Mouse (Mus musculus): ENCODE measurements around the gene Depdc5.

The Depdc5 gene

DNA sequence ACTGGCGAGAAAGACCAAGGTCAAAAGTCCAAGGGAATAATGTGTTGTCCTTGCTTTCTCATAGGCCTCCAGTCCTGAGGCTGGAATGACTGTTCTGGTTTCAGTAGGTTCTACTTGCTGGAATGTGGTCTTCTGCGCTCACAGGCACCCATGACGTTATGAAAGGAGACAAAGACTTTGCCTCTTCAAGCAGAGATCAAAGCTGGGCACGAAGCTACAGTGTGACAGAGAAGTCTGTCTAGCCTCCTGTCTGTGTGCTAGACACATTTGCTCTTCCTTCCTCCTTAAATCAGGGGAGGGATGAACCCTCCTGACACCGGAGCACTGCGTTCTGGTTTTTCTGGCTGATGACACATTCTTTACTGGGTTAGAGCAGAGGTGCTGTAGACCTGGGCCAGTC lies 140.0 kb downstream of the Depdc5 start:
- no peak for DNase-seq

DNA sequence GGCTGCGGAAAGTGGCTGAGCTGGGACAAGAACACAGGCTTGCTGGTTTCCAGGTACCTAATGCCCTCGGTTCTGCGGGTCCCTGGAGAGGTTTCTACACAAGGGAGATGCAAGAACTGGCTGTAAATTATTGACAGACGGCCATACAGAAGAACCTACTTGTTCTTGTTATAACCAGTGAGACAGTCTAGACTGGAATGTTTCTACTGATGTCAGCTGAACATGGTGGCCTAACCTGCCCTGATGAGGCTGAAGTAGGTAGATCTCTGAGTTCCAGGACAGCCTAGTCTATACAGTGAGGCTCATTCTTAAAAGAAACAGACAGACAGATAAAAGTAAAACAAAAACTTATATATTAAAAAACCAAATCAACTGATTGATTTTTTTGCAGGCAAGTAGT lies 140.6 kb downstream of the Depdc5 start:
- no peak for DNase-seq

DNA sequence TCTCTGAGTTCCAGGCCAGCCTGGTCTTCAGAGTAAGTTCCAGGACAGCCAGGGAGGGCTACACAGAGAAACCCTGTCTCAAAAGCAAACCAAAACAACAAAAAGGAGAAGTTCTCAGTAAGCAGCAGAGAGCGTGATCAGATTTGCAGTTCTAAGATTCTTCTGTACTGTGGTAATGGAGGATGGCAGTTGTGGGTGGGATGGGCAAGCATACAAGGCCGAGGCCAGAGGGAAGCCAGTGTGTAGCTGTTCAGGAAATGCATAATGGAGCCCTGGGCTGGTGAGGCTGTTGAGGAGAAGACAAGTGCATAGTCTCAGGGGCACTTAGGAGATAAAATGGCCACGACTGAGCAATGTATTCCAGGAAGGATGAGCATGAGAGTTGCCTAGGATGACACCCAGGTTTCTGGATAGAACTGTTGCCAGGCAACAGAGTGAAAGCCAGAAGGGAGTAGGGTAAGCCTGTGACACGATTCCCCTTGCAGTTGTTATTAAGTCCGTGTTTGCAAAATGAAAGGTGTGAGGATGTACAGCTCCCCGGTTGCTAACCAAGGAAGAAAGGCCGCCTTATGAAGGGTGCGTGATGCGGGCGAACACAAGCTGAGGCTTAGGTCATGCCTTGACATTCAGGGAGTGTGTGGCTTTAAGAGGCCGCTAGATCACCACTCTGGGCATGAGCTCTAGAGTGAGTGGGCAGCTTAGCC lies 142.1 kb downstream of the Depdc5 start:
- no peak for DNase-seq

DNA sequence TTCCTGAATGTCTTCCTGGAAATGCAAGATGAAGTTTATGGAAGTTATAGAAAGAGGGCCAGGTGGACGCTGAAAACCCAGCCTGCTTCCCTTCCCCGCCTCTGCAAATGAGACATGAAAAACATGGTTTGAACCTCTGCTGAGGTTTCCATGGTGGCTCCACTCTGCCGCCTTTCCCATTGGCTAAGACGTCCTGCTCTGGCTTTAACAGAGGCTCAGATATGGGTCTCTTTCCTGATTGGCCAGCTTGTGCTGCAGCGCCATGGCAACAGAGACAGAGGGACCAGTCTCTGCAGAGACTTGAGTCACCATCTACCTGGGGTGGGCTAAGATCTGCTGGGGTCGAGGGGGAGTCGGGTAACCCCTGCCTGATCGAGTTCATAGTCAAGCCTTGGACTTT lies 143.2 kb downstream of the Depdc5 start:
- no peak for DNase-seq

- DNase-seq = no peak
These were observed 143.9 kb downstream of the Depdc5 start for GRCm38 (mm10) chr5:33007371-33007770.

- DNase-seq = no peak
These were observed 145.8 kb downstream of the Depdc5 start for GRCm38 (mm10) chr5:33009301-33009700.

- DNase-seq = peak; percentile 55
These were observed 146.6 kb downstream of the Depdc5 start for GRCm38 (mm10) chr5:33009818-33010812.

DNA sequence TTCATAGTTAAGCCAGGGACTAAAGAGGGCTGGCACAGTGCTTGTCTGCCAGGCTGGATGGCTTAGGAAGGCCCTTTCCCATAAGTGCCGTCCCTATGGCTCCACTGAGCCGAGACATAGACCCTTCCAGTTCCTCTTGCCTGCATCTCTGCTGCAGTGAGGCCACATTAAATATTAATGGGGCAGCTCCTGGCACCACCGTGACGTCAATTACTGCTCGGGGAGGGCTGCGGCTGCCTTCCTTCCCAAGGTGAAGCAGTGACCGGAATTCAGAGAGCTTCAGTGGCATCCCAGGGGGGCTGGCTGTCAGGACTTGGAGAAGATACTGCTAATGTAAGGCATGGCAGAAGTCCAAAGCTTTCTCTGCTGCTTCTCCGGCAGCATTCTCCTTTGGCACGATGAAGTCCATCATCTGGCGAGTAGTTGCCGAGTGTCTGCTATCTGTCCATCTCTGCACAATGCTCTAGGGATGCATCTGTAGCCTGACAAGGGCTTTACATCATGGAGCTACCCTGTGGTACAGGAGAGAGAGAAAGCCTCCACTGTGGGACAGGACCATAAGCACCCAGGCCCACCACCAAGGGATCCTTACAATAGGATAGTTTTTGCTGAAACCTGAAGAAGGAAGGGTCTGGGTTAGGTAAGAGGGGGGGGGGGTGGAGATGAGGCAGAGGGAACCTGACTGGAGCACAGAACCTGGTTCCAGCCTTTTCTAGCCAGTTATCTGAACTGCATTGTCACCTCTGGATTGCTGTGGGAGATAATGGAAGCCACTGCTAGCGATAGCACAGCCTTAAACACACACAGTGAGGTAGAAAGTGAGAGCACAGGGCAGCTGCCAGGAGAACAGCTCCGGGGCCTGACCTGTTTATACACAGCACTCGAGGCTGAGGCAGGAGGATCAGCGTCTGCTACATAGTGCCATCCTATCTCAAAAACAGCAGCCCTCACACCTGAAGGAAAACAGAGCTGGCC lies 147.9 kb downstream of the Depdc5 start:
- peak; percentile 77 for DNase-seq

DNA sequence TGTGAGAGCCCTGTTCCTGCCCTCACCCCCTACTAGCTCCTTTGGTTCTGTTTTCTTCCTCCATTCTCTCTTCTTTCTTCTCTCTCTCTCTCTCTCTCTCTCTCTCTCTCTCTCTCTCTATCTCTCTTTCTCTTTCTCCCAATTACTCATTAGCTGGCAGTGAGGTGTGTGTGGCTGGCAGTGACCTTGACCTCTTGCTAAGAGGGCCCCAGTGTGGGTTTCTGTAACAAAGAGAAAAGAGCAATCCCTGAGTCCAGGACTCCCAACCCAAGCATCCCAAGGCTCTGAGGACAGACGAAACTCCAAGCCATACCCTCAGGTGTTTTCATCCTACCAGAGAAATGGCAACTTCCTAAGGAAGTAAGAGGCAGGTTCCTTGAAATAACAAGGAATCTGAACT lies 150.6 kb downstream of the Depdc5 start:
- DNase-seq = no peak

DNA sequence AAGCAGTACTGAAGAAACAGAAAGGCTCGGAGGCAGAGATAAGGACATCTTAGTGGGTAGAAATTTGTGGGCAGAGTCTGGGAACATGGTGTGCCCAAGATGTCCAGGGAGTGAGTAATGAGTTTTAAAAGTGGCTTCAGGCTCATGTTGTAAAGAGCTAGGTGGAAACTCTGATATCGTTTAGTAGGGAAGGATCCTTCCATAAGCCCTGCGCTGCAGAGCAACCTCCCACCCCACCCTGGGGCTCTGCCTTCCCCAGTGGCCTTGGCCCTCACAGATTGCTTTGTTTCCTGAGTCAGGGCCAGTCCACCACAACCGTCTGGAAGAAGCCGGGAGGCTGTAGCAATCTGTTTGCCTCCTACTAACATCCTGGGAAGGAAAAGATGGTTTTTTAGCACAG lies 152.1 kb downstream of the Depdc5 start:
- DNase-seq = no peak

DNA sequence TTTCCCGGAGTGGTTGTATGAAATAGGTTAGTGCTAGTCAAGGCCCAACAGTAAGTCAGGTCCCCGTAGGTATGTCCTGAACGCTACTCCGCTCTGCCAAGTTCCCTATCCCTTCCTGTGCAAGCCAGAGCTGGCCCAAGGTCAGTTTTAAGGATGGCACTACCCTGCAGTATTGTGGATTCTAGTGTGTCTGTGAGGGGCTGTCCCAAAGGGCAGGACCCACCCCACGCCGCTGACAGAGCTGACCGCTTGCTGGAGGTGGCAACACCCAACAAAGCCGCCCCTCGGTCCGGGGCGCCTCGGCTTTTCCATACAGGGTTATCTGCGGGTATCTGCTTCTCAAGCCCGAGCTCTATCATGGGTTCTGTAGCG lies 154.7 kb downstream of the Depdc5 start:
- DNase-seq = no peak

- DNase-seq = peak; percentile 98
These were observed 155.3 kb downstream of the Depdc5 start, which contains the start of gene Ywhah for GRCm38 (mm10) chr5:33018561-33019425. Gene Ywhah, plus strand, starts transcription at chr5:33018816.

DNA sequence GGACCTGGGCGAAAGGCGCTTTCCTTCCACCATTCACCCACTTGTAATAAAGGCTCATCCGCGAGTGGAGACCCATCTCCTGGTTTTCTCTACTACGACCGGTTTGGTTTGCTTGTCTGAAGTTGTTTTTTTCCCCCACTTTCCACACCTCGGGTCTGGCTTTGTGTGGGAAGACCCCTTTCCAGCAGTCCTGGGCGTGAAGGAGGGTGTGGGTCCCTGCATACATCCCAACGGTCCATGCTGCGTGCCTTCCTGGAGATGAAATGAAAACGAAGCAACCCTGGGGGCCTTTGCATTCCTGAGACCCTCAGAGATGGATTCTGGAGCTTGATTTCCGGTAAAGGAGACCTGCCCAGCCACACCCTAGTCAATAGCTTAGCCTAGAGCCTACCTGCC lies 155.9 kb downstream of the Depdc5 start:
- DNase-seq = no peak

DNA sequence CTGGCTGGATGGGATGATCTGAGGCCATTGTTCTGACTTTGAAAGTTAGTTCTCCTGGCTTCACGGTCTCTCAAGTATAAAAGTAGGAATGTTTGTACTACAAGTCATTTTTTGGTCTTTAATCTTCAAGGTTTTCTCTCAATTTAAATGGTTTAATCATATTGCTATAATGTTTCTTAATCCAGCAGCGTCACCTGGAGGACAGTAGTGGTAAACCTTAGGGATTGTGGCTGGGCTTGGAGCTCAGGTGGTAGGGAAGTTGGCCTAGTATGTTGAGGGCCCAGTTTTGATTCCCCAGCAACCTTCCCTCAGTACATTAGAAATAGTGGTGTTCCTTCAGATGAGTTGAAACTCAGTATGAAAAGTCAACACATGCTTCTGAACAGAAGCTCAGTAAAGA lies 158.1 kb downstream of the Depdc5 start:
- DNase-seq = no peak

- no peak for DNase-seq
These were observed 159.8 kb downstream of the Depdc5 start for GRCm38 (mm10) chr5:33023337-33023736.

DNA sequence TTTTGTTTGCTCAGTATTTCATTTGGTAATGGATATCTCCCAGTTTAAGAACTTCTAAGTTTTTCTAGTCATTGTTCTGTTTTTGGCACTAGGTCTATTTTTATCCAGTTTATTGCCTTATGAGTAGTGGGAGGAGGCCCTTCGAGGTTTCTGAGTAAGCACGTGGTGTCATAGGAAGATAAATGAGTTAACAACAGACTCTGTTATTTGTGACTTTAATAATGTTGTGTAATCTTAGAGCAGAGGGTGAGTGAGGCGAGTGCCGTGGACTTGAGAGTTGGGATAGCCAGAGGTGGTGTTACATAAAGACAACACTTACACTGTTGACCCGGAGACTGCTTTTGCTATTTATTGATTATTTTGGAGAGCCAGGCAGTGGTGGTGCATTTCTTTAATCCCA lies 161.0 kb downstream of the Depdc5 start:
- no peak for DNase-seq

GRCm38 (mm10) chr5:33028656-33029055 lies 165.2 kb downstream of the Depdc5 start:
- no peak for DNase-seq

DNA sequence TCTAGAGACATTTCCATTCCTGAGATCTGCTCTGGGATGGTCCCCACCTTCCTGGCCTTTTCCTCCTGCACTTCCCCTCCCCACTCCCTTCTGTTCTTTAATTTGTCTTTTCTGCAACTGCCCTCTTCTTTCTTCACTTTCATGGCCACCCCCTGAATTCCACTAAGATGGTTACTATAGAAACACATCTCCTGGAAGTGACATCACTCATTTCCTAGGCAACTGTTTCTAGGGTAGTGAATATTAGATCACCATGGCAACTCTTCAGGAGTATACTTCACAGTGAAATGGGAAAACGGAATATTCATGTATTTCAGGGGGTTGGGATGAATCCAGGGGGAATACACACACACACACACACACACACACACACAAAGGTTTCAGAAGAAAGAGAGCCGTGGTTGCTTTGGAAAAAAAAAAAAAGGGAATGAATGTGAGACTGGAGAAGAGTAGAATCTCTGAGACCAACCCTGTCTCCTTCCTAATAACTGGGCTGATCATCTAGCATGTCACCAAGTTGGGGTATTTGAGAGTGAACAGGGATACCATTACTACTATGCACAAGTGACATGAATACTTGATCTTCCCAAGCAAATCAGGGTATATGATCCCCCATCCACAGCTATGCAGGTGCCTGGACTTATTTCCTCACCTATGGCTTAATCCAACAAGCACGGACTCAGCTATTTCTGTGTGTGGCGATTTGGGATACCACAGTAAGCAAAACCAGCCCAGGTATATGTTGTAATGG lies 167.1 kb downstream of the Depdc5 start:
- no peak for DNase-seq

DNA sequence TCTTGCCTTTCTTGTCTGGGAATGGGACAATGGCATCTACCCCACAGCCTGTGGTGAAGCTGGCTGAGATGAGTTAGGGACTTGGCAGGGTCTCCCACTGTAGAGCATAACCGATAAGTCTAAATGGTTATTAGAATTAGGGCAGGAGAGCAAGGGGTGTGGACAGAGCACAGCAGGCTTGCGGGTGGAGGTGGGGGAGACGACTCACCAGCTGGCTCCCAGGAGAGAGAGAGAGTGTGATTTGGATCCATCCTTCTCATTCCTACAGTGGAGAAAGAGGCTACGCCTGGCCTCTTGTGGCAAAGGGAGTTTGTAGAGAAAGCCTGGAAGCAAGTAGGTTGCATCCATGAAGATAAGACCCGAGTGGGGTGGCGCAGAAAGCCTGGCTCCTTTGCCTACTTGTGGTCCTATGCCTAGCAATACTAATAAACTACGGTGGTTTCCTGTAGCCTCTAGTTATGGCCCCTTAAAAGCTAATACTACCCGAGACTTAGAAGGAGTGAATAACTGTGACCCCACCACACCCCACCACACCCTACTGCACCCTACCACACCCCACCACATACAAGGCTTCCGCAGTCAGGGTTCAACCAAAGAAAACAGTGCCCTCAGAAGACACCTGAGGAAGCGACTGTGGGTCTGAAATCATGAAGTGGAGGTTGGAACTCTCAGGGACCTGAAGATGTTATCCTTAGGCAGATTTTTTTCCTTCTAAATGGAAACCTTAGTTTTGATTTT lies 168.7 kb downstream of the Depdc5 start:
- no peak for DNase-seq

- DNase-seq = peak; percentile 70
These were observed 169.6 kb downstream of the Depdc5 start for GRCm38 (mm10) chr5:33033121-33033520.

Data from cerebellum, adult 11-12 months (tissue).